Mouse (Mus musculus) left cerebral cortex, adult 8-10 months (tissue): ENCODE measurements at regions not wholly inside any gene's neighbourhood (a gene's known extent, or its start where the extent isn't known, plus 50 kb on each side); places are given as distances from the start of the nearest gene placed in this dataset.

Experiments used
- DNase-seq, 2 experiments: peaks; one replicate each; pipeline ENCODE4 v3.0.0; 2022; ENCODE audit warnings: low spot score in 2 of 2

- DNase-seq = peak in 1 of 2 experiments; percentile 74
Measured at GRCm38 (mm10) chr4:127640251-127641085, 282.5 kb upstream of the Gjb5 start.

- DNase-seq = no peak
Measured at GRCm38 (mm10) chr4:127639765-127640164, 281.8 kb upstream of the Gjb5 start.

- no peak for DNase-seq
Measured at GRCm38 (mm10) chr4:127636934-127637333, 279.0 kb upstream of the Gjb5 start.

- DNase-seq = no peak
Measured at GRCm38 (mm10) chr4:127635262-127635661, 277.3 kb upstream of the Gjb5 start.

- no peak for DNase-seq
Measured at GRCm38 (mm10) chr4:127619870-127620269, 261.9 kb upstream of the Gjb5 start.

GRCm38 (mm10) chr4:127612761-127613160 is 254.8 kb upstream of the Gjb5 start:
- no peak for DNase-seq

GRCm38 (mm10) chr4:127600919-127601318 is 242.9 kb upstream of the Gjb5 start:
- DNase-seq = peak; percentile 15 to 90

- no peak for DNase-seq
Measured at GRCm38 (mm10) chr4:127598610-127599009, 240.6 kb upstream of the Gjb5 start.

GRCm38 (mm10) chr4:127594081-127594480 is 236.1 kb upstream of the Gjb5 start:
- no peak for DNase-seq

GRCm38 (mm10) chr4:127591540-127591939 is 233.6 kb upstream of the Gjb5 start:
- no peak for DNase-seq

- DNase-seq = no peak
Measured at GRCm38 (mm10) chr4:127586822-127587221, 228.8 kb upstream of the Gjb5 start.

- DNase-seq = peak in 1 of 2 experiments; percentile 47
Measured at GRCm38 (mm10) chr4:127576521-127576920, 218.5 kb upstream of the Gjb5 start.

GRCm38 (mm10) chr4:127562602-127563001 is 204.6 kb upstream of the Gjb5 start:
- DNase-seq = no peak

- DNase-seq = no peak
Measured at GRCm38 (mm10) chr4:127558572-127558971, 200.6 kb upstream of the Gjb5 start.

- DNase-seq = no peak
Measured at GRCm38 (mm10) chr4:127552456-127553225, 194.7 kb upstream of the Gjb5 start.

GRCm38 (mm10) chr4:127549581-127549980 is 191.6 kb upstream of the Gjb5 start:
- DNase-seq = no peak

- DNase-seq = no peak
Measured at GRCm38 (mm10) chr4:127549018-127549417, 191.0 kb upstream of the Gjb5 start.

- DNase-seq = no peak
Measured at GRCm38 (mm10) chr4:127545106-127545505, 187.1 kb upstream of the Gjb5 start.

GRCm38 (mm10) chr4:127543276-127543675 is 185.3 kb upstream of the Gjb5 start:
- peak in 1 of 2 experiments; percentile 61 for DNase-seq

GRCm38 (mm10) chr4:127542771-127543170 is 184.8 kb upstream of the Gjb5 start:
- DNase-seq = peak in 1 of 2 experiments; percentile 60

- no peak for DNase-seq
Measured at GRCm38 (mm10) chr4:127536952-127537351, 179.0 kb upstream of the Gjb5 start.

GRCm38 (mm10) chr4:127535630-127536029 is 177.6 kb upstream of the Gjb5 start:
- no peak for DNase-seq
